Mouse (Mus musculus): ENCODE measurements around the gene Pcyox1. TPM values are rescaled to one million over a fixed set of nuclear protein-coding genes. Genes with fewer than 3 reads are reported as not detected.

Pcyox1 gene
- polyA plus RNA-seq (2015; fragmentation: Nextera tagmentation; extraction: Ambion mirVana): 73.9 and 79.8 TPM in 2 replicates

DNA sequence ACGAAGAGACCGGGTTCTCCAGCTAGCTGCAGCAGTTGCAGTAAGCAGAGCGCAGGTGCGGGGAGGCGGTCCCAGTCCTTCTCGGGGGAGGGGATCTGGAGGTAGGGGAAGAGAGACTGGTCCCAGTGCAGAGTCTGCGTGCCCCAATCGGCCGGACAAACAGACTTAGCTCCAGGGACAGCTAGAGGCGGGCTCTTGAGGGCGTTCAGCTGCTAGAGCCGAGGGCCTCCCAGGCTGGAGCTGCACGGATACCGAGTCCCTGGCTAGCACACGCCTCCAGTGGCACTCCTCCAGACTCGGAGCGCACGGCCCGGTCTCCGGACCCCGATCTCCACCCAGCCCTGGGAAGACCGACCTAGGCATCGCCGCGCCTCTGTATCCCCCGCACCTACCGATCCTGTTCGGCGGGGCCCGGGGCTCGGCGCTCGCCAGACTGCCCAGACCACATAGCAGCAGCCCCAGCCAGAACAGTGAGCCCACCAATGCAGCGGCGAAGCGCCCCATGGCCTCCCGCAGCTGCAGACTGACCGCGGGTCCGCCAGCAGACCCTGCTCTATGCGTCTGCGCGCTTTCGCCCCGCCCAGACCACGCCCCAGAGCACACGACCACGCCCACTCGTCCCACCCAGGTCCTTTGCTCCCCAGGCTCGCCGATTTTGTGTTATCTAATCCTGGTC is at the start of gene Pcyox1:
Gene Pcyox1 (minus strand): TSS at position 574 of the 676 bp plus-strand sequence.
- Histone ChIP-seq H3K36me3 (peaks cover 7% of the 10 kb centered on the region), H3K4me3 (replicated peaks) (peak within 1 kb of the TSS; percentile 73), H3K9me3 (no peaks in the 10 kb centered on the region), H3K4me2 (replicated peaks) (peak within 1 kb of the TSS; percentile 73), H3K4me1 (replicated peaks) (peaks cover 17% of the 10 kb centered on the region), H3K9ac (peak within 1 kb of the TSS; percentile 75), H3K27me3 (replicated peaks) (no peaks in the 10 kb centered on the region), H3K27ac (peak within 1 kb of the TSS; percentile 78)
- ATAC-seq: peak; percentile 96
- WGBS: under 1% methylated on average over 51 of the region's 51 CpGs

DNA sequence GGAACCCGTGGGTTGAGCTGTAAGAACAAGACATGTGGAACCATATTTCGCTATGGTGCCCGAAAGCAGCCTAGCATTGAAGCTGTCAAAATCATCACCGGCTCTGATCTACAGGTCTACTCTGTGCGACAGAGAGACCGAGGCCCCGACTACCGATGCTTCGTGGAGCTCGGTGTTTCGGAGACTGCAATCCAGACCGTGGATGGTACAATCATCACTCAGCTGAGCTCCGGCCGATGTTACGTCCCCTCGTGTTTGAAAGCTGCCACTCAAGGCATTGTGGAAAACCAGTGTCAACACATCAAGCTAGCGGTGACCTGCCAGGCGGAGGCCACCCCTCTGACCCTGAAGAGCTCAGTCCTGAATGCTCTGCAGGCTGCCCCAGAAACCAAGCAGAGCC is 48.6 kb upstream of the Pcyox1 start:
- H3K4me2 ChIP-seq (replicated peaks): no peak overlapping the region
- no peaks in the 10 kb centered on the region for H3K27me3 ChIP-seq (replicated peaks)
- peaks cover 31% of the 10 kb centered on the region for H3K36me3 ChIP-seq
- no peaks in the 10 kb centered on the region for H3K4me1 ChIP-seq (replicated peaks)
- no peak overlapping the region for H3K9ac ChIP-seq
- WGBS: 94% methylated on average over 18 of the region's 18 CpGs
- no peaks in the 10 kb centered on the region for H3K9me3 ChIP-seq
- H3K27ac ChIP-seq: no peak overlapping the region
- H3K4me3 ChIP-seq (replicated peaks): no peak overlapping the region
- ATAC-seq: no peak

DNA sequence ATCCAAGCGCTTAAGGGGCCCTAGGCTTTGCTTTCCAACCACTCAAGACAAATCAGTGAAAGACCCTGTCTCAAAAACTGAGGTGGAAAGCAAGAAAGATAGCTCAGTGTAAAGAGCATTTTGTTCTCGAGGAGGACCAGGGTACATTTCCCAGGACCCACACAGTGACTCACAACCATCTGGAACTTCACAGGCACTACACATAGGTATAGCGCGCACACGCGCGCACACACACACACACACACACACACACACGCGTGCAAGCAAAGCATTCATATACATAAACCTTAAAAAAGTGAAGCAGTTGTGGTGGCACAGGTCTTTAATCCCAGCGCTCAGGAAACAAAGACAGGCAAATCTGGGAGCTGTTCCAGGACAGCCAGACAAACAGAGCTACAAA is 44.6 kb upstream of the Pcyox1 start:
- Histone ChIP-seq H3K9me3 (no peaks in the 10 kb centered on the region), H3K4me2 (replicated peaks) (no peak overlapping the region), H3K4me1 (replicated peaks) (0 out of 2 replicates have a peak, but pooled peaks cover 4% of the 10 kb centered on the region), H3K9ac (no peak overlapping the region), H3K36me3 (peaks cover 24% of the 10 kb centered on the region), H3K4me3 (replicated peaks) (no peak overlapping the region), H3K27me3 (replicated peaks) (no peaks in the 10 kb centered on the region), H3K27ac (no peak overlapping the region)
- WGBS: 96% methylated on average over 10 of the region's 10 CpGs
- no peak for ATAC-seq

DNA sequence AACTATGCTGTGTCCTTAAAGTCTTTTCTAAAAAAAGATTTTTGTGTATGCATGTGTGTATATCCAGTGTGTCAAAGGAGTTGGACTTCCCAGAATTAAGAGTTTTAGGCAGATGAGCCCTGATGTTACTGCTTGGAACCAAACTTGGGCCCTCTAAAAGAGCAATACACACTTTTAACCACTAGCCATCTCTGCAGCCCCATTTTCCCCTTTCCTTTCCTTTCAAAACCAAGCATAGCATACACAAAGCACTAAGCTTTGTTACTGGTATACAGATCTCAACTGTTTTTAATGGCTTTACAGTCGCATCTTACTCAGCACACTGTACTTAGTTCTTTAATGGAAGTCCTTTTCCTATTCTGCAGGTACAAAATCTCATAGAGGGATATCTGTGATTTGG is 42.6 kb upstream of the Pcyox1 start:
- Histone ChIP-seq H3K4me2 (replicated peaks) (peak overlapping the region; percentile 62), H3K27me3 (replicated peaks) (no peaks in the 10 kb centered on the region), H3K36me3 (peaks cover 18% of the 10 kb centered on the region), H3K9me3 (no peaks in the 10 kb centered on the region), H3K4me1 (replicated peaks) (0 out of 2 replicates have a peak, but pooled peaks cover 4% of the 10 kb centered on the region), H3K9ac (peak overlapping the region; percentile 71), H3K4me3 (replicated peaks) (peak overlapping the region; percentile 71), H3K27ac (no peak overlapping the region)
- 88% methylated on average over 1 of the region's 1 CpGs for WGBS
- no peak for ATAC-seq

DNA sequence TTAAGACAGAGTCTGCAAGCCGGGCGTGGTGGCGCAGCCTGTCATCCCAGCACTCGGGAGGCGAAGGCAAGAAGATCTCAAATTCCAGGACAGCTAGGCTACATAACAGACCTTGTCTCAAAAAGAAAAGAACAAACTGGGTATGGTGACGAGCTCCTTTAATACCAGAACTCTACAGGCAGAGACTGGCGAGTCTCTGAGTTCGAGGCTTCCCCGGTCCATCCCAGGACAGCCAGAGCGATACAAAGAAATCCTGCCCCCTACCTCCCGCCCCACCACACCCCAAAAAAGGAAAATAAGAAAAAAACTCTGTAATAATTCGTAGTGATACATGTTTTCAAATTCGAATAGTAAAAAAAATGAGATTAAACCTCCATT is 42.2 kb upstream of the Pcyox1 start:
- H3K27ac ChIP-seq: peak overlapping the region; percentile 95
- WGBS: 3% methylated on average over 13 of the region's 13 CpGs
- H3K4me1 ChIP-seq (replicated peaks): 0 out of 2 replicates have a peak, but pooled peaks cover 4% of the 10 kb centered on the region
- no peaks in the 10 kb centered on the region for H3K9me3 ChIP-seq
- peaks cover 18% of the 10 kb centered on the region for H3K36me3 ChIP-seq
- no peaks in the 10 kb centered on the region for H3K27me3 ChIP-seq (replicated peaks)
- peak overlapping the region; percentile 71 for H3K9ac ChIP-seq
- 0 out of 2 replicates have a peak, but pooled peaks have one; percentile 4 for ATAC-seq
- peak overlapping the region; percentile 71 for H3K4me3 ChIP-seq (replicated peaks)
- peak overlapping the region; percentile 62 for H3K4me2 ChIP-seq (replicated peaks)

DNA sequence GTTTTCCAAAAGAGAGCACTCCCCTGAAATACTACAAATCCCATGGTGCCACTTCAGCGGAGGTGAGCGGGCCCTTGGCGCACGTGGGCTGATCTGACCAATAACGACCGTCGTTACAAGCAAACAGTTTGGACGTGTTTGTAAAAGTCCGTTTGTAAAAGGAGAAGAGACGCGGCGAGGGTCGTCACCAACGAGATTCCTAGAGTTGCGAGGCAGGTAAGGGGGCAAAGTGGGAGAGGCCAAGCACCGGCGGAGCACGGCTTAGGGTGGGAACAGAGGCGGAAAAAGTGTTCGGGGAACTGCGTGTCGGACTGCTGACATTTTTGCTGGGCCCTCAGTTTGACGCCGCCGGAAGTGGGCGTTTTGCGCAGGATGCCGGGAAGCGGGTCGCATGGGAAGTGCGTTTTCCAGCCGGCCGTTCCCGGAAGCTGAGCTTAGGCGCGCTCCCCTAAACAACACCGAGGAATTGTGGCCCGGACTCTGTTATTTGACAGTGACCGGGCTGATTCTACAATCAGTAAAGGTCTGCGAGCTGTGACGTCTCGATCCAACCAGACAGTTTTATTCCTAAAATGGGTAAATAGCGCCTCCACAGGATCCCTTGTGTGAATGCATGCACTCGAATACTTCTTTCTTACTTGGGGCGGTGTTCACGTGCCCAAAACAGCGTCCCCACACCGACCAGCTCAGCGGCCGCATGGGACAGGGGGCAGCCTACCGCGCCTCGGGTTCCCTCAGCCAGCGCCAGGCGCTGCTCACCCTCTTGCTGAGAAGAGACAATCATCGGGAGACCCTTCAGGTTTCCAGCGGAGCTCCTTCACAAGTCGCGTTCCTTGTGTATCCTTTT is 41.5 kb upstream of the Pcyox1 start, which contains the start of gene C87436:
Gene C87436 (plus strand): TSS at position 103 of the 847 bp plus-strand sequence.
- peak within 1 kb of the TSS; percentile 65 for H3K4me2 ChIP-seq (replicated peaks)
- peak; percentile 97 for ATAC-seq
- H3K9ac ChIP-seq: peak within 1 kb of the TSS; percentile 71
- peak within 1 kb of the TSS; percentile 95 for H3K27ac ChIP-seq
- H3K4me1 ChIP-seq (replicated peaks): 0 out of 2 replicates have a peak, but pooled peaks cover 4% of the 10 kb centered on the region
- no peaks in the 10 kb centered on the region for H3K9me3 ChIP-seq
- H3K36me3 ChIP-seq: peaks cover 15% of the 10 kb centered on the region
- under 1% methylated on average over 59 of the region's 59 CpGs for WGBS
- no peaks in the 10 kb centered on the region for H3K27me3 ChIP-seq (replicated peaks)
- peak within 1 kb of the TSS; percentile 71 for H3K4me3 ChIP-seq (replicated peaks)

DNA sequence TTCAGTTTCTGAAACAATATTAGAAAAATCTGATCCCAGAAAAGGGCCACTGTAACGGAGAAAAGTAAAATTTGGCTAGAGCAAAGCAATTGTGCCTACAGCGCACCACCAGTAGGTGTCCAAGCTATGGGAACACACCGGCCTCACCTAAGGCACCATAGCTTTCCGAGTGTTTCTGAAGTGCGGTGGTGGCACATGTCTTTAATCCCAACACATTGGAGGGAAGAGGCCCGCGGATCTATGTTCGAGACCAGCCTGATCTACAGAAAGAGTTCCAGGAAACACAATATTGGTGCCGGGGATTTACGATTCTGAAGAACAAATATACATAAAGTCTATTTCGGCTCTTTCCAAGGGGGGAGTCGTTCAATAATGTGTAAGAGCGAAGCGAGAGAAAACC is 40.8 kb upstream of the Pcyox1 start:
- peaks cover 12% of the 10 kb centered on the region; the same call in 1 of the 2 replicates for H3K36me3 ChIP-seq
- H3K9me3 ChIP-seq: no peaks in the 10 kb centered on the region
- 1% methylated on average over 14 of the region's 14 CpGs for WGBS
- 0 out of 2 replicates have a peak, but pooled peaks cover 4% of the 10 kb centered on the region for H3K4me1 ChIP-seq (replicated peaks)
- H3K27me3 ChIP-seq (replicated peaks): no peaks in the 10 kb centered on the region
- peak overlapping the region; percentile 65 for H3K4me2 ChIP-seq (replicated peaks)
- peak overlapping the region; percentile 95 for H3K27ac ChIP-seq
- peak overlapping the region; percentile 71 for H3K9ac ChIP-seq
- H3K4me3 ChIP-seq (replicated peaks): peak overlapping the region; percentile 71
- peak; percentile 72 for ATAC-seq

DNA sequence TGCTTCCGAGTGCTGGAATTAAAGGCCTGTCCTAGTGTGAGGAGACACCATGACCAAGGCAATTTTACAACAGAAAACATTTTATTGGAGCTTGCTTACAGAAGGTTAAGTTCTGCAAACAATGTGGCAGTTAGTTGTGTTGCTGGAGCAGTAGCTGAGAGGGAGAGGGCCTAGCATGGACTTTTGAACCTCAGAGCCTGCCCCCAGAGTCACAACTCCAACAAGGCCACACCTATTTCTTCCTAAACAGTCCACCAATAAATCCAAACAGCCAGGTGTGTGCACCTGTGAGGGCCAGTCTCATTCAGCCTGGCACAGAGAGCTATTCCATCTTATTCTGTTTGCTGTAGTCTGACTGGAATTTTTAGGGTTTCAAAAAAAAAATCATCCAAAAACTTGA is 36.7 kb upstream of the Pcyox1 start:
- no peak for ATAC-seq
- Histone ChIP-seq H3K4me2 (replicated peaks) (no peak overlapping the region), H3K9me3 (no peaks in the 10 kb centered on the region), H3K4me1 (replicated peaks) (no peaks in the 10 kb centered on the region), H3K36me3 (peaks cover 15% of the 10 kb centered on the region), H3K27me3 (replicated peaks) (no peaks in the 10 kb centered on the region), H3K27ac (0 out of 2 replicates have a peak overlapping the region, but pooled peaks have one; percentile 6), H3K9ac (no peak overlapping the region), H3K4me3 (replicated peaks) (no peak overlapping the region)
- 73% methylated on average over 1 of the region's 1 CpGs for WGBS

DNA sequence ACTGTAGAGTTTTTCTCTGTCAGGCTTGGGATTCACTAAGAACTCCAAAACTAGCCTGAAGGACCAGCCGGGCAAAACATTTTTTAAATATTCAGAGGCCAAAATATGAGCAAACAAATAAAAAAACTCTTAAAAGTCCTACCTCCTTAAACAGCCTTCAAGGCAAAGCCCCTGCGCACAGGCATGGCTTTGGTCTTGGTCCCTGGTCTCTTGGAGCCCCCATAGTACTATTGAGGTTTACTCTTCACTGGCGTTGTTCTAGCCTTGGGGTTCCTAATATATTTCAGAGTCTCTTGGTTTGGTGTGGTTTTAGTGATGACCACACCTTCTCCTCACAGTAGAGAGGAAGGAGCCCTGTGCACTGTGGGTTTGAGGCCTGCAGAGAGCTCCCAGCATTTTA is 34.6 kb upstream of the Pcyox1 start:
- no peak for ATAC-seq
- no peak overlapping the region for H3K27ac ChIP-seq
- no peaks in the 10 kb centered on the region for H3K27me3 ChIP-seq (replicated peaks)
- H3K36me3 ChIP-seq: peaks cover 28% of the 10 kb centered on the region
- no peaks in the 10 kb centered on the region for H3K4me1 ChIP-seq (replicated peaks)
- H3K9me3 ChIP-seq: no peaks in the 10 kb centered on the region
- no peak overlapping the region for H3K4me2 ChIP-seq (replicated peaks)
- no peak overlapping the region for H3K9ac ChIP-seq
- no peak overlapping the region for H3K4me3 ChIP-seq (replicated peaks)
- 93% methylated on average over 3 of the region's 3 CpGs for WGBS

DNA sequence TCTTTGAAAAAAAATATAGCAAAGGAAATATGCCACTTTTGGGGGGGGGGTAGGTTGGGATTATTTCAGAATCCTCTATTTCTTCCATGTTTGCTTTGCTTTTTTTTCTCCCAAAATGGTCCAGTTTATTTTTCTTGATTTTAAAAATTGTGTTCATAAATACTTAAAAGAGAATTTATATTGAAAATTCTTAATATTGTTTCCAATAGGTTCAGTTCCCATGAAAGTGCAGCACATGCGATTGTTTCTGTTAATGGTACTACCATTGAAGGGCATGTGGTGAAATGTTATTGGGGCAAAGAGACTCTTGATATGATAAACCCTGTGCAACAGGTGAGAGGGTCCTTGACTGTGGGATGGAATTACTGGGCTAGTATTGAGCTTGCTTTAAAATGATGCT is 29.4 kb upstream of the Pcyox1 start, which contains the start of gene Gm44790:
Gene Gm44790 (plus strand): TSS at position 301 of the 400 bp plus-strand sequence.
- Histone ChIP-seq H3K36me3 (peaks cover 24% of the 10 kb centered on the region), H3K9me3 (no peaks in the 10 kb centered on the region), H3K4me1 (replicated peaks) (no peaks in the 10 kb centered on the region), H3K9ac (no peak within 1 kb of the TSS), H3K27me3 (replicated peaks) (no peaks in the 10 kb centered on the region), H3K4me2 (replicated peaks) (no peak within 1 kb of the TSS), H3K27ac (no peak within 1 kb of the TSS), H3K4me3 (replicated peaks) (no peak within 1 kb of the TSS)
- 96% methylated on average over 1 of the region's 1 CpGs for WGBS
- no peak for ATAC-seq

DNA sequence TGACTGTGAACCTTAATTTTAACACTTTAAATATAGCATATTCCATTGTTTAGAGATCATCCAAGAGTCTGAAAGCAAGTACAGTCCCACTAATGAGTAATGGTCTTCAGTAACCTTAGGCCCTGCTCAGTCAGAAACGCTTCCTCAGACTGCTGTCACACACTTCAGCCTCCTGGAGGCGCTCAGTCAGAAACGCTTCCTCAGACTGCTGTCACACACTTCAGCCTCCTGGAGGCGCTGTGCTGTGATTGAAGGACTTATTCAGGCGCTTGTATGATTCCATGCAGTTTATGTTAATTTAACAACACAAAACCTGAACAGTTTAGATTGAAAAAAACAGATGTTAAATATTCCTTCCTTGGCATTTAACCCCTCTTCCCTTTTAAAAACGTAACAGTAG is 23.5 kb upstream of the Pcyox1 start:
- ATAC-seq: no peak
- no peaks in the 10 kb centered on the region for H3K9me3 ChIP-seq
- 74% methylated on average over 6 of the region's 6 CpGs for WGBS
- peaks cover 26% of the 10 kb centered on the region for H3K36me3 ChIP-seq
- no peak overlapping the region for H3K4me3 ChIP-seq (replicated peaks)
- H3K27me3 ChIP-seq (replicated peaks): no peaks in the 10 kb centered on the region
- no peak overlapping the region for H3K4me2 ChIP-seq (replicated peaks)
- H3K4me1 ChIP-seq (replicated peaks): no peaks in the 10 kb centered on the region
- no peak overlapping the region for H3K9ac ChIP-seq
- no peak overlapping the region for H3K27ac ChIP-seq

DNA sequence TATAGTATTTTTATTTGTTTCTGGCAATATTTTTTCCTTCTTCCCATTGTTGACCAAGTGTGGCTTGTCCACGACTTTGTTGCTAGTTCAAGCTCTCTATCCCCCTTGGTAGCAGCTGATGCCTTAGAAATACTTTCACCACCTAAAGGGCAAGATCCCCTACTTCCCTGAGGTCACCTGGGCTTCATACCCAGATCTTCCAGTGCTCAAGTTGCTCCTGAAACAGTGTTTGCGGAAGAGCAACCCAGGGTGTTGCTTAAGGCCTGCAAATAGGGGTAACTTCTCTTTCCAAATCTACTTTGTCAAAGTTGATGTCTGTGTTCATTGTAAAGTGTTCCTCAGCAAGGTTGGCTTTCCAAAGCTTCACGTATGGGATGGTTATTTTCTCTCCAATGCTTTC is 22.3 kb upstream of the Pcyox1 start:
- no peaks in the 10 kb centered on the region for H3K27me3 ChIP-seq (replicated peaks)
- WGBS: 89% methylated on average over 3 of the region's 3 CpGs
- H3K4me2 ChIP-seq (replicated peaks): no peak overlapping the region
- no peaks in the 10 kb centered on the region for H3K4me1 ChIP-seq (replicated peaks)
- no peak overlapping the region for H3K27ac ChIP-seq
- no peak for ATAC-seq
- H3K9me3 ChIP-seq: no peaks in the 10 kb centered on the region
- no peak overlapping the region for H3K9ac ChIP-seq
- H3K36me3 ChIP-seq: peaks cover 26% of the 10 kb centered on the region
- no peak overlapping the region for H3K4me3 ChIP-seq (replicated peaks)
